Mouse (Mus musculus) ovary, postnatal 10 days (tissue): Measurements from ENCODE around the gene Ttll11.

Experiments
- DNase-seq: peaks from one replicate; pipeline ENCODE4 v3.0.0; 2022; ENCODE audit warnings: low spot score

Ttll11 gene

GRCm38 (mm10) chr2:35767834-35768537 is 211.7 kb downstream of the Ttll11 start:
- no peak for DNase-seq

DNA sequence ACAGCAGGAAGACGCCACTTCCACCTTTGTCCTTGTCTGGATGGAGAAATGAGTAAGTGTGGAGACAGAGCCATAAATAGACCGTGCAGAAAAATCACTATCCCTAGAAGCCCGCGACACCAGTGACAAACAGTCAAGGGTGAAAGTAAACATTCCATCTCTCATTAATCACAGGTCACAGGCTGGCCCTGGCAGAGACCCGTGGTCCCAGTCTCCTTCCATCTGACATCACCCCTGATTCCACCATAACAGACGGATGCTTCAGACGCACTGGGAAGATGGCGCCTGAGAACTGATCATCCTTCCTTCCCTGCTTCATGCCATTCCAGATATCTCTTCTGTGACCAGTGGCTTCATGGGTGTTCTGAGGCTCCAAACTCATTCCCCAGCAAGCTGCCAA is 215.4 kb downstream of the Ttll11 start:
- no peak for DNase-seq

GRCm38 (mm10) chr2:35763818-35764217 is 215.9 kb downstream of the Ttll11 start:
- no peak for DNase-seq

- DNase-seq: no peak
Observed at GRCm38 (mm10) chr2:35761458-35761857, 218.3 kb downstream of the Ttll11 start.

GRCm38 (mm10) chr2:35760867-35761266 is 218.8 kb downstream of the Ttll11 start:
- no peak for DNase-seq

- no peak for DNase-seq
Observed at GRCm38 (mm10) chr2:35760352-35760751, 219.4 kb downstream of the Ttll11 start.

DNA sequence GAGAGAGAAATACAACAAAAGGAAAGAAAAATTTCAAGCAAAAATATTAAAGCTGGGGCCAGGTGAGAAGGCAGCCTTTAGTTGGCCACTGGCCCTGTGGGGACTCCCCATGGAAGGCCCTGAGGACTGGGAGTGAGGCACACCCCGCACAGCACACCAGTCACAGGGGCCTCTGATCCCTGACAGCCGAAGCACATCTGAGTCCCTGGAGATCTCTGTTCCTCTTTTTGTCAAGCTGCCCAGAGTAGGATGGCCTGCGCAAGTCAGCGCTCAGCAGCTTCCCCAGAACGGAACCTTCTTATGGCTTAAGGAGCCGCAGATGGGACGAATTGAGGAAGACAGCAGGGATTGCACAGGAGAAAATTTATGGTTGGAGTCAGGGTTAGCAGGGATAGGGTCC is 223.2 kb downstream of the Ttll11 start:
- DNase-seq: no peak

DNA sequence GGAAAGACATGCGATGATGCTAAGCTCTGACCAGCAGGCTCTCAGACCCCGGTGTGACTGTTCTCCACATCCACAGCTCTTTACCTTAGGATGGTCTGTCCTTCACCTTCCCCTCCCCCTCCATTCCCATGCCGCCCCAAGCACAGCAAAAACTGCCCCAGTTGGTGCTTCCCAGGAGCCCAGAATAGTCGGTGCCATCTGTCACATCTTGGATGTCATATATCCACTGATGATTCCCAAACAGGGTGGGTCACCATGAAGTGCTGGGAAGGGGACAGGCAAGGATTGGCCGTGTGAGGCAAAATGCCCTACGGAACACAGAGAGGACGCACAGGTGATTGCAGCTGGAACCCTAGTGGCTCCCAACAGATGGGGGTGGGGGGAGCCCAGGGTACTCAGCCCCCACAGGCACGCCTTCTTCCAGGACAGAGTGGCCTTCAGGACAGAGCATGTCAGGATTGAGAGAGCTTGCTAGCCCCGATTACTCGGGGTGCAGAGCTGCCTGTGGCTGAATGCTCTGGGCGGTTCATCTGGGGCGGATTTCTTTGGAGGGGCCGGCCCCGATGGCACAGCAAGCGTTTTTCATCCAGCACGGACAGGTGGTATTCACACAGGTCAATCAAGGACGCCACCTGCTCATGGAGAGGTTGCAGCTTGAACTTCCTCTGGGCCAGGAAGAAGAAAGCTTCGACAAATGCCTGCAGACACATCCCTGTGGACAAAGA is 227.8 kb downstream of the Ttll11 start:
- DNase-seq: no peak

GRCm38 (mm10) chr2:35750533-35751141 is 229.1 kb downstream of the Ttll11 start:
- DNase-seq: no peak

- no peak for DNase-seq
Observed at GRCm38 (mm10) chr2:35747371-35748035, 232.2 kb downstream of the Ttll11 start.

DNA sequence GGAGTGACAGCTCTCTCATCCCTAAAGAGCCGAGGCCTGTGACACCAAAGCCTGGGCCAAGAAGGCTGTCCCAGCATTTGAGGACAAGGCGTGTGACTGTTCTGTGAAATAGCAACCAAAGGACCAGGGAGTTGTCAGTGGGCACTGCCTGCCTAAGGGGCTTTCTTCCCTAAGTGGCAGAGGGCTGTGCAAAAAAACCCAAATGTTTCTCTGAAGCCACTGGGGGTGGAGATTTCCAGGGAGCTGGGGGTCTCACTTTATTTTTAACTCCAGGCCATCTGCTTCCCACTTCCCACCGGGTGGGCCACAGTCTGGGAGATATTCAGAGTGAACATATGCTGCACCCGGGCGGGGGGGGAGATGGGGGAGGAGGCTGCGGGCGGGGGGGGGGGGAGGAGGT is 233.1 kb downstream of the Ttll11 start:
- no peak for DNase-seq

DNA sequence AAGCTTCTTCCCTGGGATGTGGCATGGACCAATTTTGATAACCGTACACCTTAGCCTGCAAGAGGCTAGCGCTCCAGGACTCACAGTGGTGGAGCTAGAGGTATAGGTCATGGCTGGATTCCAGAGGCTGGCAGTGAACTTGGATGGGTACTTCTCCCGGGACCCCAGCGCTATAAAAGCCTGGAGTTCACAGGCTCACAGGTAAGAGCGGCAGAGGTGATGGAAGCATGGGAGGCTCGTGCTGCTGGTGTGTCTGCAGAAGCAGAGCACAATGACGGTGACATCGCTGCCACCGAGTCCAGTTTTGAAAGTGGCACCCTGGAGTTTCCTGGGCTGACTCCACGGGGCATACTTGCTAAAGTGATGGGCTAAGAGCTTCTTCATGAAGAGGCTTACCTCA is 233.8 kb downstream of the Ttll11 start:
- DNase-seq: no peak

- DNase-seq: no peak
Observed at GRCm38 (mm10) chr2:35739669-35740254, 240.0 kb downstream of the Ttll11 start.

GRCm38 (mm10) chr2:35737467-35738027 is 242.2 kb downstream of the Ttll11 start:
- no peak for DNase-seq

DNA sequence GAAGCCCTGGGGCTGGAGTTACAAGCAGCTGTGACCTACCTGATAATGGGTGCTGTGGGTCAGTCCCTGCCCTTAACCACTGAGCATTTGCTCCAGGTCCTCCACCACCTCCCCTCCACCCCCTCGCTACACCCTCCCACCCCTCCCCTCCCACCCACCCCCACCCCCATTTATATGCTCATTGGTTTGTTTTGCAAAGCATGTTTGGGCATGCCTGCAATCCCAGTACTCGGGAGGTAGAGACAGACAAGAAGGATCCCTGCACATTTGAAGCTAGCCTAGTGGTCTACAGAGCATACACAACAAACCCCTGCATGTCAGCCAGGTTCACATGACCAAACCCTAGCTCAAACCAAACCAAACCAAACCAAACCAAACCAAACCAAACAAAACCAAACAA is 243.7 kb downstream of the Ttll11 start:
- no peak for DNase-seq

DNA sequence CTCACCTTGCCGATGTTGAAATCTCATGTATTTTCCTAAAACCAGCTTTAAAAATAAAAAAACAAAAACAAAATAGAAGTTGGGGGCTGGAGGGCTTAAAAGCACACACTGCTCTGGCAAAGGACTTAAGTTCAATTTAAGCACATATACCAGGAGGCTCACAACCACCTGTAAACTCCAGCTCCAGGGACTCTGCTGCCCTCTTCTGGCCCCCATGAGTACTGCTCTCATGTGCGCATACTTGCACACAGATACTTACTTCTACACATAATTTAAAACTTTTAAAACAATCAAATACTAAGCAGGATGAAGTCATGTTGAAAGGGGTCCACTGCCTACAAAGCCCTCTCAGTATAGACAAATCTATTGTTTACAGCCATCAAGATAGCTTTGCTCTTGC is 244.7 kb downstream of the Ttll11 start:
- no peak for DNase-seq

DNA sequence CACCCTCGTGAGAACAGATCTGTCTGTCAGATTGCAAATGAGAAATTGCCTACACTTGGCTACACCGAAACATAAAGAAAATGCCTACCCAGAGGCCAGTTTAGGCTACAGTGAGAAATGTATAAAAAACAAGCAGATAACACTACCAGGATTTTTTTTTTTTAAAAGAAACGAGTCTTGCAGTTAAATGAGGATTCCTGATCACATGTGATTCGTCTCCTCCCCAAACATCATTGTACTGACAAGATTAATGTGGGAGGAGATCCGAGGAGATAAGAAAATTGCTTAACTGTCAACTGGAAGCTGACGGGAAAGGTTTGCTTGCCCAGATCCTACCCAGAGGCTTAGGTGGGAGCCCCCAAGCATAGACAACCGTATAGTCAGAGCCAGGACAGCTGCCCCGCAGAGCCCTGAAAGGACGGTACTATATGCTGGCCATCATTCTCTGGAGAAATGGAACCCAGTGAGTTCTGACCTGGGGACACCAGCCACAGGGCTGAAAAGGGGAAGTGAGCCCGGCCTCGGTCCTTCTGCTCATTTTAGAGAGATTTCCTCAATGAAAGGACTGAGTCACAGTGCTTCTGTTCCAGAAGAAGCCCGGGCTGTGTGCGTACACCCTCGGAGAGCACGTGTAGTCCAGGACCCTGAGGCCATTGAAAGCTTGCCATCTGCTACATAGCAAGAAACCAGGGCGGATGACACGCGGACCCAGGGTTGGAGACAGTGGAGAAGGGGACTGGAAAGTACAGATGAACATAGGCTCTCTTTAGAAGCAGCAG is 247.9 kb downstream of the Ttll11 start:
- no peak for DNase-seq

DNA sequence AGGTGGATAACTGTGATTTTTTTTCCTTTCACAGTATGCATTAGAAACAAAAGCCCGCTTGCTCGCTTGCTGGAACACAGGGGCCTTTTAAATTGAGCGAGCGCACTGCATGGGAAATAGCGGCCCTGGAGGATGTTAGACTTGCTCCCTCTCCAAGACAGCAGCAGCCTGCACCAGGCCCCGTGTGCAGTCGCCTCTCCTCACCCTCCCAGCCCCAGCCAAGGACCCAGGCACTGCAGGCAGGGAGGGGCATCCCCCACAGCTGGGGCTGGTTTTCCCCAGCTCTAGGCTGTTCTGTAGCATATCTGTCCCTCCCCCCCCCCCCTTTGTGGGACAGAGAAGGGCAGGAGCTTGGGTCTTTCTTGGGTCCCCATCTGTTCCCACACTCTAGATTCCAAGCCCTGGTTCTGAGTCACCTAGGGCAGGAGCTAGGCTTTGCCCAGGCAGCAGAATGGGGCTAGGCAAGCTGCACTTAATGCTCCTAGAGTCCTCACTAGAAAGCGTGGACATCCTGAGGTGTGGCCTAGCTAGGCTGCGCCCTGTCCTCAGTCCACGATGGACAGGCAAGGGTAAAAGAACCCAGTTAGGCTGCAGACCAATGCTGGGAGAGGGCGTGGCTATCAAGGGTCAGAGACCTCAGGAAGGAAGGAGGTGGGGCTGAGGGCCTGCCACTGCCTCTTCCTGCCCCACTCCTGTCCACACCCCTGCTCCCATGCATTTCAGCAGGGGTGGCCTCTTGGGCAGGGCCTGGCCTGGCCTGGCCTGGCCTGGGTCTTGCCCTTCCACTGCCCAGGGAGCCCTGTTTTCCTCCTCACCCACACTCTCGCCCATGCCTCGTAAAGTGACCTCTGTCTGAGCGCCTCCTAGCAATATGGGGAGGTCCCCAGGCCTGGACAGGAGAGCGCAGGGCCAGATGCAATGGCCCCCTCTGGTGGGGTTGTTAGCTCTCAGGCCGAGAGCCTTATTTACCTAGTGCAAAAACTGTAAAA is 250.3 kb downstream of the Ttll11 start:
- no peak for DNase-seq

DNA sequence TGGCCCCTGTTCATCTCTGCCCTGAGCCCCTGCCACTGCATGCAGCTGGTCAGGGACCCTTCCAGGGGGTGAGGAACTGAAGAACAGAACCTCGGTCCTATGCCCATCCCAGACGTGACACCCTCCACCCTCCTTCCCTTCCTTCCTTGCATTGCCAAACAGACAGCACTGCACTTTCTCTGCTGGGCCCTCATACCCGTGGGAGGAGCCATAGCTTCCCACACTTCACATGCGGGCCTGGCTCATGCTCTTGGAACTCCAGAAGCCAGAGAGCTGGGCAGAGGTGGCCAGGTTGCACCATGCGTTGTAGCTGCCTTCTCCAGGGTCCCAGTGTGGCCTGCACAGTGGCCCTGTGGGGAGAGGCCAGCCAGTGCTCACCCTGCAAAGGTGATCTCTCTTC is 251.1 kb downstream of the Ttll11 start:
- DNase-seq: no peak

GRCm38 (mm10) chr2:35723691-35724090 is 256.0 kb downstream of the Ttll11 start:
- DNase-seq: no peak
